Mouse (Mus musculus): ENCODE data around the gene Atp5f1. TPM values are rescaled to one million over a fixed set of nuclear protein-coding genes. Genes with fewer than 3 reads are reported as not detected.
"Not testable (repeated sequence)": the region's sequence is repeated elsewhere in the genome, so short reads cannot be mapped to it uniquely, and the experiment has no call there.

Atp5f1 gene
- total RNA-seq, 2 experiments from 2014 or later = 298 to 310 TPM

- no peak for DNase-seq (ENCODE audit: extremely low spot score in 1 of 2, low spot score in 2 of 2)
- intact Hi-C loops (cut with DNase I) = no loop called here
Observed at GRCm38 (mm10) chr3:105933926-105934325, 26.0 kb downstream of the Atp5f1 start.

DNA sequence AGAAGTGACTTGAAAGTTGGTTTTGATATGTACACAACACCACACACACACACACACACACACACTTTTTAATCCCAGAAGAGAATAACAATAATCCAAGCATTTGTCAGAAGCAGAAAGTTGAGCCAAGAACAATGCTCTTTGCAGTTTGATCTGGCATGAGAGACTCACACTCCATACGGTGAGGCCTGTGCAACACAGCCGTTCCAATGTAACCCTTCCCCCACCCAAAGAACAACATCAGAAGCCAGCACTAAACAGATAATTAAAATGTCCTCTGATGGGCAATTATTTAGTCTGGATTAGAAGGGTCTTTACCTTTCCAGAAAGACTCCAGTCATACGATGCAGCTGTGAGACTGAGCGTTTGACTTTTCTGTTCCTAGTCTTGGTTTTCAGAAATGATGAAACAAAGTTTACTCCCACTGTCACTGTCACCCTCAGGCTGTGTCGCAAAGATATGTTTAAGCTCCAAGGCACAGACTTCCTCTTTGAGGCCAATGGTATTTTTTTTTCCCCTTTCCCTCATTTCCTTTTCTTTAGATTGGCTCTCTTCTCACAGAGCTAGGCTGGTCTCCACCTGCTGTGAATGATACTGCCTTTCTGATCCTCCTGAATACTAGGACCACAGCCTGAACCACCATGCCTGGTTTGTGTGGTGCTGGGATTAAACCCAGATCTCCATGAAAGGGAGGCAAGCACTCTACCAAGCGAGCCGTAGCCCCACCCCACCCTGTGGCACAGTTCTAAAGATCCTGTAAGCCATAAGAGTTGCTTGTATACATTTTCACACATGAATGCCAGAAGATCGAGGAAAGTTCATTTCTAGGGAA lies 27.4 kb downstream of the Atp5f1 start, which contains the start of gene I830077J02Rik:
Gene I830077J02Rik, minus strand, starts transcription at position 425 of the 832 bp plus-strand sequence.
- DNase-seq (ENCODE audit: extremely low spot score in 1 of 2, low spot score in 2 of 2) = no peak
- intact Hi-C loops (cut with DNase I) = no loop called here

DNA sequence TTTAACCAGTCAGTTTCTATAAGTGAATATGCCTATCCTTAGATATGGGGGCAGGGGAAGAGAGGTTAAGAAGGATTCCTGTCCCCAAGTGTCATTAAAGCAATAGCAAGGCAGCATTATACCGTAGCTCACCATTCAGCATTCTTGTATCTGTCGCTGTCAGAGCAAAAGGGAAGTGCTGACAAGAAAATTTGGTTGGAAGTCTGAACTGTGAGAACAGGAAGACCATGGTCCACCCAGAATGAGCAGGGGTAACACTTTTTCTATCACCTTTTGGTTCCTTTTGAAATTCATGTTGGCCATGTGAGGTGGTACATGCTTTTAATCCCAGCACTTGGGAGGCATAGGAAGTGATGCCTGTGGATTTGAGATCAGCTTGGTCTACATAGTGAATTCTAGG lies 28.8 kb downstream of the Atp5f1 start:
- no peak for DNase-seq (ENCODE audit: extremely low spot score in 1 of 2, low spot score in 2 of 2)
- intact Hi-C loops (cut with DNase I) = no loop called here

- DNase-seq (ENCODE audit: extremely low spot score in 1 of 2, low spot score in 2 of 2) = no peak
- intact Hi-C loops (cut with DNase I) = no loop called here
Observed at GRCm38 (mm10) chr3:105929821-105930220, 30.1 kb downstream of the Atp5f1 start.

DNA sequence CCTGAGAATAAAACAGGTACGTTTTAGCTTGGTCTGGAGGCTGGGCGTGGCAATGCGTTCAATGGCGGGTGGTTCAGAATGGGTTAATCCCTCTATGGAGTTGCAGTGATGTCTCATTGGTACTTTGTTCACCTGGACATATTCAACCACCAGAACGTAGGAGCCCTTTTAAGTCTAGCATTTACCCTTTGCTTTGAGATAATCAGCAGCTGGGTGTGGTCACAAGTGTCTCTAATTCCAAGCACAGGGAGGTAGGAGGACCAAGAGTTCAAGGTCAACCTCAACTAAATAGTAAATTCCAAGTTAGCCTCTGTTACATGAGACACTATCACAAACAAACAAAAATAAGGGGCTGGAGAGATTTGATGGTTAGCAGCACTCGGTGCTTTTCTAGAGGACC lies 31.1 kb downstream of the Atp5f1 start:
- DNase-seq (ENCODE audit: extremely low spot score in 1 of 2, low spot score in 2 of 2) = no peak

GRCm38 (mm10) chr3:105928195-105928569 lies 31.7 kb downstream of the Atp5f1 start:
- no peak for DNase-seq (ENCODE audit: extremely low spot score in 1 of 2, low spot score in 2 of 2)
- intact Hi-C loops (cut with DNase I) = no loop called here

More for the DNA sequence above, 31.1 kb downstream of the Atp5f1 start:
- intact Hi-C loops (cut with DNase I) = no loop called here

DNA sequence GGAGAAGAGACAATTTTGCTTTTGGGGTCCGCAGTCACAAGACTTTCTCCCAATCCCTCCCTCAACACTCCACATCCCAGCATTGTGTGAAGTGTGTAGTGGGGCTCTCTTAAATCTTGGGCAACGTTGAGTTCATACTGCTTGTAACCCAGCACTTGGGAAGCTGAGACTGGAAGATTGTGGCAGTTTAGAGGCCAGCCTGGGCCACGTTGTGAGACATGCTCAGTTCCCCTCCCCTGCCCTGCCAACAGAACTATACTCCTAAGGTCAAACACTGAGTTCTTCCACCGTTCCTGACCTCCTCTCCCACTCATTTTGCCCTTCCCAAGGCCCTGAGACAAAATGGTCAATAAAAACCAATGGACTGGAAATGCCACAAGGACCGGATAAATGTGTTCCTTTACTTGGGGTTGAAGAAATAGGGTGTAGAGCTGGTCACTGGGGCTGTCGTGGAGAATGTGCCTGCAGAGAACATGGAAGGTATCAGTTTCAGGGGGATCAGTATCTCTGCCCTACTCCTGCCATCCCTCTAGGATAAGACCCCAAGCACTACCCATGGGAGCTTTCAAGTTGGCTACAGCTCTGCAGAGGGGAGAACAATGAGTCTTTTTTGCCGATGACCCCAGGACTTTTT lies 32.2 kb downstream of the Atp5f1 start:
- no peak for DNase-seq (ENCODE audit: extremely low spot score in 1 of 2, low spot score in 2 of 2)
- intact Hi-C loops (cut with DNase I) = no loop called here

- intact Hi-C loops (cut with DNase I) = no loop called here
- DNase-seq (ENCODE audit: extremely low spot score in 1 of 2, low spot score in 2 of 2) = no peak
Observed at GRCm38 (mm10) chr3:105924616-105925015, 35.3 kb downstream of the Atp5f1 start.

GRCm38 (mm10) chr3:105921959-105922358 lies 37.9 kb downstream of the Atp5f1 start:
- intact Hi-C loops (cut with DNase I) = no loop called here
- DNase-seq (ENCODE audit: extremely low spot score in 1 of 2, low spot score in 2 of 2) = no peak

DNA sequence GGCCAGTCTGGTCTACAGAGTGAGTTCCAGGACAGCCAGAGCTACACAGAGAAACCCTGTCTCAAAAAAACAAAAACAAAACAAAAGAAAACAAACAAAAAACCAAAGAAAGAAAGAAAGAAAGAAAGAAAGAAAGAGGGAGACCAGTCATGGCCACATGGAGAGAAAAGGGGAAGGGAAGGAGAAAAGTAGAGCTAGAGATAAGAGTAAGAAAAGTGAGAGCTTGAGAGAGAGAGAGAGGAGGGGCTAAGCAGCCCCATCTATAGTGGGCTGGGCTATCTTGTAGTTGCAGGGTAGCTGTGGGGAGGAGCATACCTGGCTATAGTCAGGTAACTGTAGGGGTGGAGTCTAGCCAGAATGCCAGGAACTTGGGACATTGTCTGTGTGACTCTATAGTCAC lies 39.2 kb downstream of the Atp5f1 start:
- DNase-seq (ENCODE audit: extremely low spot score in 1 of 2, low spot score in 2 of 2); intact Hi-C loops (cut with DNase I): not testable (repeated sequence)

DNA sequence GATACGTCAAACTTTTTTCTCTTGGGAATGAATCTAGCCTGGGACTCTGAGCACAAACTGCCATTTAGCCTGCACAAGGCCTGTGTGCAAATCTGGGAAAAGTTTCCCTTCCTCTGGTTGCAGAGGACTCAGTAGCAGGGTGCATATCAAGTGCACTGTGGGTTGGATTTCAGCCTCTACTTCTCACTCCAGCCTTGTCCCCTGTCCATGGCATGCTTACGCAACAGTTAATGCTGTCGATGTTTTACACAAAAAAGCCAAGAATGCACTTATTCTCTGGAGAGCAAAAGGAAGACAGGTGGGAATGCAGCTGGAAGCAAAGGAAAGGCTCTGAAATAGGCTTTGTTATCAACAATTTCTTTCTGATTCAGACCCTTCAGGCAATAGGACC lies 41.5 kb downstream of the Atp5f1 start:
- DNase-seq (ENCODE audit: extremely low spot score in 1 of 2, low spot score in 2 of 2) = no peak
- intact Hi-C loops (cut with DNase I) = no loop called here

DNA sequence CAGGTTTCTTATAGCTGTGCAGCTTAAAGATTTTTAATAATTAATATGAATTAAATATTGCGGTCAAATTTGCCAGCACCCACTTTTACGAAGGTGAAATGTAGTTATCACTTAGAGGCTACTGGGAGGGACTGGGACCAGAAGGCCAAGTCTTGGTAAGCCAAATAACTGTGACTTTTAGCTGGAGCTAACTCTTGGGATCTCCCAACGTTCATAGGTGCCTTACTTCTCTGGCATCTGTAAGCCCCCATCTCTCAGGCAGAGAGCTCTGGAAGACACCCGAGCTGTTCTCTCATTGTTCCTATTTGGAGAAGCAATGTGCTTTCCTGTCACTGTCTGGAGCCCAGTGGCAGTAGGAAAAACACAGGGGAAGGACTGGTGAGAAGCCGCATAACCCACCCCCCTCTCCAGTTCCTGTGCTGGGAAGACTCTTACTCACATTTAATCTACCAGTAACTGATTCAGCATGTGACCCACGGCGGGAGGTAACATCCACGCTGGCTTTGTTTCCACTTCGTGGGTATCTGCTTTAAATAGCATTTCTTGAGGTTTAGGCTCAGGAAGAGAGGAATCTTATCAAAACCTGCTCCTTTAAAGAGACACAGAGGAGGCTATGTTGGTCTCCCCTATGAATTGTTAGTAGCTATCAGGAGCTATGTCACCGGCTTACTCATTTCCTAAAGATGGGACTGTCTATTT lies 42.1 kb downstream of the Atp5f1 start:
- DNase-seq (ENCODE audit: extremely low spot score in 1 of 2, low spot score in 2 of 2) = no peak
- intact Hi-C loops (cut with DNase I) = no loop called here

GRCm38 (mm10) chr3:105916455-105916854 lies 43.4 kb downstream of the Atp5f1 start:
- DNase-seq (ENCODE audit: extremely low spot score in 1 of 2, low spot score in 2 of 2); intact Hi-C loops (cut with DNase I): not testable (repeated sequence)

- no peak for DNase-seq (ENCODE audit: extremely low spot score in 1 of 2, low spot score in 2 of 2)
- intact Hi-C loops (cut with DNase I) = no loop called here
Observed at GRCm38 (mm10) chr3:105915281-105915680, 44.6 kb downstream of the Atp5f1 start.

GRCm38 (mm10) chr3:105913839-105914681 lies 45.8 kb downstream of the Atp5f1 start:
- no peak for DNase-seq (ENCODE audit: extremely low spot score in 1 of 2, low spot score in 2 of 2)
- intact Hi-C loops (cut with DNase I) = no loop called here

GRCm38 (mm10) chr3:105912097-105912880 lies 47.6 kb downstream of the Atp5f1 start:
- no peak for DNase-seq (ENCODE audit: extremely low spot score in 1 of 2, low spot score in 2 of 2)
- intact Hi-C loops (cut with DNase I) = no loop called here

DNA sequence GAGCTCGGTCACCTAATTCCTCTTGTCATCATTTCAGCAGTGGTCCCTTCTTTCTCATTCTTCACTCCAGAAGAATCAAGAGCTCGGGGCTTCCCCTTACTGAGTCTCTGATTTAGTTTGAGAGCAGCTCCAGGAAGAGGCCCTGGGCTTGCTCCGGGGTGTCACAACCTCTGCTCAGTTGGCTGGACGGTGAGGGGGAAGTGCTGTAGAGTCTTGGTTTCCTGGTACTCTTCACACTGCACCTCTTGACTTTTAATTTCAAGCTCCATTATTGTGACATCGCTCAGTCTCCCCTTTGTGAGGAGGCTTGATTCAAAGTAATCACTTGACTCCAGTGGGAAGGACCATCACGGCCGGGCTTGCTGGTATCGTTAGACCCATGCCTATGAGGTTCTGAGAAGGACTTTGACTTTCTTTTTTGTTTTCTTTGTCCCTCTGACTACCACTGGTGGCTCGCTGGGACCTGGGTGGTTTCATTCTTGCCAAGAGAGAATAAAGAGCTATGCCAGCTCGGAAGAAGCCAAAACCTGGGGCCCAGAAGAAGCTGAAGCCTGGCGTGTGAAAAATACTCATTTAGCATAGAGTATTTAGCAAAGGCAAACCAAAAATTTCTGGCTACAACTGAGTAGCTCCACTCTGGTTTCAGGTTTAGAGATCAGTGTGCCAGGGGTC lies 49.2 kb downstream of the Atp5f1 start:
- intact Hi-C loops (cut with DNase I) = no loop called here
- no peak for DNase-seq (ENCODE audit: extremely low spot score in 1 of 2, low spot score in 2 of 2)

GRCm38 (mm10) chr3:105908976-105909375 lies 50.9 kb downstream of the Atp5f1 start:
- intact Hi-C loops (cut with DNase I) = no loop called here
- no peak for DNase-seq (ENCODE audit: extremely low spot score in 1 of 2, low spot score in 2 of 2)
